Mouse (Mus musculus) testis, adult 2 months (tissue): Measurements from ENCODE around the gene B830017H08Rik. TPM values are rescaled to one million over a fixed set of nuclear protein-coding genes. Genes with fewer than 3 reads are reported as not detected.
A peak's percentile ranks its signal among the peaks of the same experiment; 100 is the strongest.

Experiments used
- H3K27ac ChIP-seq: fragments of 200-500 bp; 2 replicates; pipeline ENCODE4 v1.5.1; 2012; ENCODE audit warnings: low read depth, low read length; ENCODE audit not compliant: control insufficient read depth, insufficient read depth
- H3K27me3 ChIP-seq: fragments of 200-500 bp; 2 replicates; pipeline ENCODE4 v1.6.1; 2012; ENCODE audit warnings: mild to moderate bottlenecking, low read length, moderate library complexity; ENCODE audit not compliant: control insufficient read depth, insufficient read depth
- H3K36me3 ChIP-seq: fragments of 200-500 bp; 2 replicates; pipeline ENCODE4 v1.6.1; 2012; ENCODE audit warnings: mild to moderate bottlenecking, low read length; ENCODE audit not compliant: control insufficient read depth, insufficient read depth
- H3K4me1 ChIP-seq: fragments of 200-500 bp; 2 replicates; pipeline ENCODE4 v1.6.1; 2012; ENCODE audit warnings: low read length; ENCODE audit not compliant: control insufficient read depth, insufficient read depth
- H3K4me3 ChIP-seq: fragments of 200-500 bp; 2 replicates; pipeline ENCODE4 v1.5.1; 2012; ENCODE audit warnings: low read depth, mild to moderate bottlenecking, low read length, moderate library complexity, mixed read lengths; ENCODE audit not compliant: control insufficient read depth
- CTCF ChIP-seq: fragments of 200-500 bp; IDR thresholded peaks from 2 replicates; pipeline ENCODE4 v1.5.1; 2012; ENCODE audit warnings: low read depth, mild to moderate bottlenecking, inconsistent platforms, low read length, moderate library complexity; ENCODE audit not compliant: control insufficient read depth, insufficient read depth, insufficient replicate concordance
- POLR2A ChIP-seq: fragments of 200-500 bp; IDR thresholded peaks from 2 replicates; pipeline ENCODE4 v1.6.1; 2012; ENCODE audit warnings: low read depth, mild to moderate bottlenecking, inconsistent platforms, low read length, moderate library complexity; ENCODE audit not compliant: control insufficient read depth
- polyA plus RNA-seq: library from polyadenylated mRNA; depleted of rRNA; stranded (reverse); fragments of >200 nt; gene quantifications from 2 replicates; pipeline ENCODE4 v1.2.3, GENCODE M21; 2012

The B830017H08Rik gene
- polyA plus RNA-seq, 1 experiment: 4.5 TPM

GRCm38 (mm10) chr16:17843701-17844365 is 10.9 kb downstream of the B830017H08Rik start:
- H3K4me3 ChIP-seq: no peak overlapping the region
- H3K36me3 ChIP-seq: no peaks in the 10 kb centered on the region
- H3K27me3 ChIP-seq: no peaks in the 10 kb centered on the region
- no peaks in the 10 kb centered on the region for H3K4me1 ChIP-seq
- no peak overlapping the region for H3K27ac ChIP-seq
- TF ChIP-seq CTCF (no peak), POLR2A (no peak)

GRCm38 (mm10) chr16:17848431-17848830 is 15.5 kb downstream of the B830017H08Rik start:
- no peak overlapping the region for H3K4me3 ChIP-seq
- H3K27me3 ChIP-seq: no peaks in the 10 kb centered on the region
- H3K27ac ChIP-seq: no peak overlapping the region
- no peaks in the 10 kb centered on the region for H3K4me1 ChIP-seq
- no peaks in the 10 kb centered on the region; the same call in 1 of the 2 replicates for H3K36me3 ChIP-seq
- TF ChIP-seq POLR2A: no peak
- TF ChIP-seq CTCF: no peak

DNA sequence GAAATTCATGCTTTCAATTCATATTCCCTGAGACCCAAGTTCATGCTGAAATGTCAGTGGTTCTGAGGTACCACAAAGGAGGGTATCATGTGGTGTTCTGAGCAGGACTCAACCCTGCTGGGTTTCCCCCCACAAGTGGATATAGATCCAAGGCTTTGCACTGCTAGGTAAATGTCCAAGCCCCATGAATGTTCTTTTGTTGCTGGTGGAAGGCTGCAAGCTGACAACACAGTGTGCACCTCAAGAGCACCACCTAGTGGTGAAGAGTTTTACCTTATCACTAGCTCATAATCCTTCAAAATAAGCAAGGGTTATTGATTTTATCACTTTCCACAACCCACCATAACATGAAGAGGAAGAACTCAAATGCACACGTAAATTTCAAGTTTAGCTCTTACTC is 16.0 kb downstream of the B830017H08Rik start:
- Histone ChIP-seq H3K4me3 (no peak overlapping the region), H3K36me3 (no peaks in the 10 kb centered on the region; the same call in 1 of the 2 replicates), H3K4me1 (no peaks in the 10 kb centered on the region), H3K27me3 (no peaks in the 10 kb centered on the region), H3K27ac (no peak overlapping the region)
- peak; percentile 24; the same call in 1 of the 2 replicates for TF ChIP-seq CTCF
- no peak for TF ChIP-seq POLR2A

DNA sequence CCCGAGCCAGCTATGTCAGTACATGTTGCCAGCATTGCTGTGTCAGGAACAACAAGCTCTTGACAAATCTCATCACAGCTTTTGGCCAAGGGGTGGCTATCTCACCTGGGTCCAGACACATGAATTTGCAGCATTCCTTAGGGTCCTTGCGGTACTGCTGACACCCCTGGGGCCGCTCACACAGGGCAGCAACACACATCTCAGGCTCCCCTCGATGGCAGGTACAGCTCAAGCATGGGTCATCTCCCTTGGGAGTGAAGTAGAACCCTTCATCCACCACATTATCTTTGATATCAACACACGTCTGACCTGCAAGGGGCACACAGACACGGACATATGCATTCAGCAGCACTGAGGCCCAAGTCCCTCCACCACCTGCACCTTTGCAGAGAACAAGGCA is 16.6 kb downstream of the B830017H08Rik start:
- H3K36me3 ChIP-seq: no peaks in the 10 kb centered on the region; the same call in 1 of the 2 replicates
- TF ChIP-seq POLR2A (no peak), CTCF (no peak)
- no peaks in the 10 kb centered on the region for H3K27me3 ChIP-seq
- no peak overlapping the region for H3K27ac ChIP-seq
- H3K4me1 ChIP-seq: no peaks in the 10 kb centered on the region
- H3K4me3 ChIP-seq: no peak overlapping the region

GRCm38 (mm10) chr16:17851331-17851730 is 18.4 kb downstream of the B830017H08Rik start:
- H3K27ac ChIP-seq: no peak overlapping the region
- no peak overlapping the region for H3K4me3 ChIP-seq
- H3K4me1 ChIP-seq: no peaks in the 10 kb centered on the region
- TF ChIP-seq POLR2A: no peak
- TF ChIP-seq CTCF: no peak
- H3K36me3 ChIP-seq: peaks cover 2% of the 10 kb centered on the region; the same call in 1 of the 2 replicates
- no peaks in the 10 kb centered on the region for H3K27me3 ChIP-seq

GRCm38 (mm10) chr16:17851860-17852259 is 18.9 kb downstream of the B830017H08Rik start:
- no peak for TF ChIP-seq POLR2A
- TF ChIP-seq CTCF: no peak
- H3K36me3 ChIP-seq: peaks cover 2% of the 10 kb centered on the region; the same call in 1 of the 2 replicates
- H3K4me3 ChIP-seq: no peak overlapping the region
- no peak overlapping the region for H3K27ac ChIP-seq
- no peaks in the 10 kb centered on the region for H3K27me3 ChIP-seq
- H3K4me1 ChIP-seq: no peaks in the 10 kb centered on the region

DNA sequence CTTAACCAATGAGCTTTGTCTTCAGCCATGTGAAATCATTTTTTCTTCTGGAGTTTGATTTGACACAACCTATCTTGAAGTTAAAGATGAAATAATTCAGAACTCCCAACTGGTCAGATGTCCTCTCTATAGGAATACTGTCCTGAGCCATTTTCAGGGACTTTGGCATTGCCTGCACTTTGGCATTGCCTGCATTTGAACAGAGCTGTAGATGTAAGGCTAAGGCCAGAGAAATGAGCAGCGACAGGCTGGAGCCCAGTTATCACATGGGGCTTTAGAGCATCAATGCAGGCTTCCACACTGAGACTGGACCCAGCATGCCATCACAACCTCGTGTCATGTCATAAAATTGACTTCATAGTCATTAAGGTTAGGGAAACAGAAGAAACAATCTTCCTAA is 20.3 kb downstream of the B830017H08Rik start:
- no peaks in the 10 kb centered on the region for H3K27me3 ChIP-seq
- peaks cover 3% of the 10 kb centered on the region; the same call in 1 of the 2 replicates for H3K36me3 ChIP-seq
- H3K4me3 ChIP-seq: no peak overlapping the region
- H3K4me1 ChIP-seq: no peaks in the 10 kb centered on the region
- H3K27ac ChIP-seq: no peak overlapping the region
- no peak for TF ChIP-seq CTCF
- TF ChIP-seq POLR2A: no peak
